Mouse (Mus musculus) heart, embryonic 13.5 days (tissue): ENCODE results near the gene Peli2. TPM values are rescaled to one million over a fixed set of nuclear protein-coding genes. Genes with fewer than 3 reads are reported as not detected.

Source experiments
- ATAC-seq: fragments of 200-750 bp; cut with Nextera tagmentation; 2 replicates; pipeline ENCODE4 v1.8.0; 2017; ENCODE audit warnings: moderate TSS enrichment; ENCODE audit not compliant: insufficient number of reproducible peaks, low FRiP score, low TSS enrichment; ENCODE audit errors: extremely low read depth
- H3K27ac ChIP-seq: fragments of 300-500 bp; sonication (generic); replicated peaks from 2 replicates; pipeline ENCODE4 v1.5.1; 2015; ENCODE audit warnings: moderate library complexity, mild to moderate bottlenecking, inconsistent platforms
- H3K27me3 ChIP-seq: fragments of 300-500 bp; sonication (generic); replicated peaks from 2 replicates; pipeline ENCODE4 v1.6.1; 2015; ENCODE audit warnings: mild to moderate bottlenecking, inconsistent platforms
- H3K36me3 ChIP-seq: fragments of 300-500 bp; sonication (generic); 2 replicates; pipeline ENCODE4 v1.6.1; 2015; ENCODE audit warnings: mild to moderate bottlenecking, inconsistent platforms
- H3K4me1 ChIP-seq: fragments of 300-500 bp; sonication (generic); 2 replicates; pipeline ENCODE4 v1.6.1; 2015; ENCODE audit warnings: inconsistent platforms
- H3K4me2 ChIP-seq: fragments of 300-500 bp; sonication (generic); 2 replicates; pipeline ENCODE4 v1.6.1; 2015; ENCODE audit warnings: inconsistent platforms, mild to moderate bottlenecking, moderate library complexity
- H3K4me3 ChIP-seq: fragments of 300-500 bp; sonication (generic); 2 replicates; pipeline ENCODE4 v1.5.1; 2015; ENCODE audit warnings: moderate library complexity, mild to moderate bottlenecking, inconsistent platforms
- H3K9ac ChIP-seq: fragments of 300-500 bp; sonication (generic); 2 replicates; pipeline ENCODE4 v1.6.1; 2015; ENCODE audit warnings: inconsistent platforms, mild to moderate bottlenecking, moderate library complexity
- H3K9me3 ChIP-seq: fragments of 300-500 bp; sonication (generic); 2 replicates; pipeline ENCODE4 v1.6.1; 2016; ENCODE audit warnings: inconsistent platforms
- WGBS: fragments of 180-500 bp; shearing (Covaris S2); methylation state at CpG from one replicate; pipeline ENCODE4 v1.1.7; 2015; ENCODE audit warnings: mixed read lengths; 5-methylcytosine and 5-hydroxymethylcytosine counted together
- polyA plus RNA-seq: library from polyadenylated mRNA; unstranded; fragments of >200 nt; fragmentation: Nextera tagmentation; extraction: Ambion mirVana; gene quantifications from 2 replicates; pipeline ENCODE4 v1.2.1, GENCODE M21; 2015

The Peli2 gene
- polyA plus RNA-seq, 1 experiment from 2014 or later, result 2.9 TPM

GRCm38 (mm10) chr14:48099354-48099753 lies 21.3 kb upstream of the Peli2 start:
- 47% methylated on average over 1 of the region's 1 CpGs for WGBS

GRCm38 (mm10) chr14:48106453-48106852 lies 14.2 kb upstream of the Peli2 start:
- H3K4me3 ChIP-seq, result no peak overlapping the region
- WGBS, result 70% methylated on average over 7 of the region's 7 CpGs
- H3K9me3 ChIP-seq, result no peaks in the 10 kb centered on the region
- H3K4me2 ChIP-seq, result no peak overlapping the region
- H3K27me3 ChIP-seq, result no peaks in the 10 kb centered on the region; the same call in 1 of the 2 replicates
- no peaks in the 10 kb centered on the region for H3K36me3 ChIP-seq
- H3K9ac ChIP-seq, result no peak overlapping the region
- H3K4me1 ChIP-seq, result no peaks in the 10 kb centered on the region
- no peak for ATAC-seq
- no peak overlapping the region for H3K27ac ChIP-seq

More at GRCm38 (mm10) chr14:48099354-48099753, 21.3 kb upstream of the Peli2 start:
- Histone ChIP-seq H3K4me2 (no peak overlapping the region), H3K27me3 (no peaks in the 10 kb centered on the region), H3K27ac (no peak overlapping the region), H3K4me1 (no peaks in the 10 kb centered on the region), H3K36me3 (no peaks in the 10 kb centered on the region), H3K9ac (no peak overlapping the region), H3K9me3 (no peaks in the 10 kb centered on the region), H3K4me3 (no peak overlapping the region)
- ATAC-seq, result no peak

GRCm38 (mm10) chr14:48117986-48118385 lies 2.6 kb upstream of the Peli2 start:
- H3K27me3 ChIP-seq, result peaks cover 28% of the 10 kb centered on the region
- H3K4me2 ChIP-seq, result no peak overlapping the region
- no peak overlapping the region for H3K27ac ChIP-seq
- H3K9me3 ChIP-seq, result no peaks in the 10 kb centered on the region
- H3K4me1 ChIP-seq, result peaks cover 23% of the 10 kb centered on the region
- no peak for ATAC-seq
- H3K36me3 ChIP-seq, result no peaks in the 10 kb centered on the region
- no peak overlapping the region for H3K9ac ChIP-seq
- H3K4me3 ChIP-seq, result no peak overlapping the region
- 72% methylated on average over 5 of the region's 5 CpGs for WGBS

- WGBS, result 17% methylated on average over 9 of the region's 9 CpGs
- no peaks in the 10 kb centered on the region for H3K36me3 ChIP-seq
- 0 out of 2 replicates have a peak overlapping the region, but pooled peaks have one; percentile 82 for H3K4me3 ChIP-seq
- H3K9ac ChIP-seq, result no peak overlapping the region
- H3K27ac ChIP-seq, result no peak overlapping the region
- peaks cover 25% of the 10 kb centered on the region for H3K4me1 ChIP-seq
- no peaks in the 10 kb centered on the region for H3K9me3 ChIP-seq
- peaks cover 40% of the 10 kb centered on the region for H3K27me3 ChIP-seq
- no peak for ATAC-seq
- peak overlapping the region; percentile 94 for H3K4me2 ChIP-seq
These were observed 1.5 kb upstream of the Peli2 start for GRCm38 (mm10) chr14:48119012-48119647.

- H3K36me3 ChIP-seq, result no peaks in the 10 kb centered on the region
- no peaks in the 10 kb centered on the region for H3K9me3 ChIP-seq
- peaks cover 25% of the 10 kb centered on the region for H3K4me1 ChIP-seq
- H3K9ac ChIP-seq, result no peak overlapping the region
- no peak for ATAC-seq
- peak overlapping the region; percentile 82 for H3K4me3 ChIP-seq
- peak overlapping the region; percentile 94 for H3K4me2 ChIP-seq
- WGBS, result 22% methylated on average over 17 of the region's 17 CpGs
- no peak overlapping the region for H3K27ac ChIP-seq
- H3K27me3 ChIP-seq, result peaks cover 46% of the 10 kb centered on the region
These were observed 864 bp upstream of the Peli2 start for GRCm38 (mm10) chr14:48119648-48120270.

- peak overlapping the region; percentile 94 for H3K4me2 ChIP-seq
- H3K4me3 ChIP-seq, result peak overlapping the region; percentile 82
- no peaks in the 10 kb centered on the region for H3K9me3 ChIP-seq
- no peaks in the 10 kb centered on the region for H3K36me3 ChIP-seq
- H3K4me1 ChIP-seq, result peaks cover 25% of the 10 kb centered on the region
- H3K27me3 ChIP-seq, result peaks cover 52% of the 10 kb centered on the region
- ATAC-seq, result no peak
- peak overlapping the region; percentile 88 for H3K9ac ChIP-seq
- H3K27ac ChIP-seq, result no peak overlapping the region
- 1% methylated on average over 10 of the region's 10 CpGs for WGBS
These were observed 226 bp upstream of the Peli2 start for GRCm38 (mm10) chr14:48120443-48120751.

GRCm38 (mm10) chr14:48121529-48122517 lies 1.2 kb downstream of the Peli2 start:
- no peaks in the 10 kb centered on the region for H3K36me3 ChIP-seq
- no peaks in the 10 kb centered on the region for H3K9me3 ChIP-seq
- H3K9ac ChIP-seq, result peak overlapping the region; percentile 88
- 1% methylated on average over 32 of the region's 32 CpGs for WGBS
- H3K27me3 ChIP-seq, result peaks cover 53% of the 10 kb centered on the region
- peaks cover 25% of the 10 kb centered on the region for H3K4me1 ChIP-seq
- H3K27ac ChIP-seq, result peak overlapping the region; percentile 72
- peak overlapping the region; percentile 82 for H3K4me3 ChIP-seq
- peak overlapping the region; percentile 94 for H3K4me2 ChIP-seq
- no peak for ATAC-seq

GRCm38 (mm10) chr14:48124011-48124410 lies 3.4 kb downstream of the Peli2 start:
- Histone ChIP-seq H3K9ac (no peak overlapping the region), H3K27ac (no peak overlapping the region), H3K36me3 (no peaks in the 10 kb centered on the region), H3K4me3 (no peak overlapping the region), H3K4me2 (no peak overlapping the region), H3K4me1 (peaks cover 23% of the 10 kb centered on the region), H3K9me3 (no peaks in the 10 kb centered on the region), H3K27me3 (peaks cover 67% of the 10 kb centered on the region)
- no peak for ATAC-seq
- 60% methylated on average over 5 of the region's 5 CpGs for WGBS

- WGBS, result 57% methylated on average over 4 of the region's 4 CpGs
- H3K9me3 ChIP-seq, result no peaks in the 10 kb centered on the region
These were observed 4.2 kb downstream of the Peli2 start for GRCm38 (mm10) chr14:48124816-48125215.

GRCm38 (mm10) chr14:48125971-48126370 lies 5.3 kb downstream of the Peli2 start:
- WGBS, result 88% methylated on average over 6 of the region's 6 CpGs
- no peak overlapping the region for H3K4me3 ChIP-seq
- no peak for ATAC-seq
- no peak overlapping the region for H3K4me2 ChIP-seq
- H3K9ac ChIP-seq, result no peak overlapping the region
- peaks cover 73% of the 10 kb centered on the region for H3K27me3 ChIP-seq
- no peaks in the 10 kb centered on the region for H3K9me3 ChIP-seq
- no peaks in the 10 kb centered on the region for H3K36me3 ChIP-seq
- H3K27ac ChIP-seq, result no peak overlapping the region
- H3K4me1 ChIP-seq, result peaks cover 22% of the 10 kb centered on the region

More at GRCm38 (mm10) chr14:48124816-48125215, 4.2 kb downstream of the Peli2 start:
- H3K4me3 ChIP-seq, result no peak overlapping the region
- no peak for ATAC-seq
- H3K4me2 ChIP-seq, result no peak overlapping the region
- H3K9ac ChIP-seq, result no peak overlapping the region
- H3K4me1 ChIP-seq, result peaks cover 19% of the 10 kb centered on the region
- H3K36me3 ChIP-seq, result no peaks in the 10 kb centered on the region
- peaks cover 66% of the 10 kb centered on the region for H3K27me3 ChIP-seq
- no peak overlapping the region for H3K27ac ChIP-seq

GRCm38 (mm10) chr14:48126931-48127330 lies 6.3 kb downstream of the Peli2 start:
- peaks cover 72% of the 10 kb centered on the region for H3K27me3 ChIP-seq
- H3K27ac ChIP-seq, result no peak overlapping the region
- H3K4me1 ChIP-seq, result peaks cover 29% of the 10 kb centered on the region
- H3K9me3 ChIP-seq, result no peaks in the 10 kb centered on the region
- H3K36me3 ChIP-seq, result no peaks in the 10 kb centered on the region
- ATAC-seq, result no peak
- H3K4me2 ChIP-seq, result no peak overlapping the region
- H3K9ac ChIP-seq, result no peak overlapping the region
- WGBS, result 66% methylated on average over 4 of the region's 4 CpGs
- no peak overlapping the region for H3K4me3 ChIP-seq
